Mouse (Mus musculus): Measurements from ENCODE around the gene Ddah1.

DNA sequence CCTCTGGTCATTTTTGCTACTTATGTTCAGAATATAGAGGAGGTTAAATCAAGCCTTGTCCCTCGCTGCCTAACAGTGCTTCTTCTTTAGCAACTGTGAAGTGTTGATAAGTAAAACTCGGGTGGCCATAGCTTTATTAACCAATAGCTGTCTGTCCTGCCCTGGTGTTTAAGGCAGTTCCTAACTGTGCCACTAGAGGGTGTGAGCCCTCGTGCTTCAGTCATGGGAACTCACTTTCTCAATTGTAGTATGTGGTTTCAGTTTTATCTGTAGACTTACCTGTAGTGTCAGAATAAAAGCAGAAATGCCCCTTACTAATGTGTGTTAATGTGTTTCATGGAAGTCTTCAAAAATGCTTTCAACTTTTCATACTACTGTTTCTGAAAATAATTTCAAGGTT lies 183.5 kb downstream of the Ddah1 start:
- TF ChIP-seq GATA1 (IDR thresholded peaks at IDR 0.05; ENCODE audit: borderline replicate concordance, low read length), result no peak
- no peak for TF ChIP-seq FLI1 (IDR thresholded peaks at IDR 0.05; ENCODE audit: low read length)

All from megakaryocyte, embryonic 14.5 days (primary cell).